Mouse (Mus musculus): ENCODE results near the gene Gm49510.

GRCm38 (mm10) chr15:78934784-78935320, 35.4 kb downstream of the Gm49510 start, which contains the start of gene Nol12:
- TF ChIP-seq CTCF (IDR thresholded peaks at IDR 0.05; ENCODE audit: low read depth) (peak; percentile 7; the same call in 1 of the 2 replicates), EP300 (IDR thresholded peaks at IDR 0.05; ENCODE audit: low read depth) (no peak; the same call in none of the 2 replicates)

Data from liver, postnatal 0 days (tissue).